Mouse (Mus musculus): ENCODE results near the gene Zfp62. TPM values are rescaled to one million over a fixed set of nuclear protein-coding genes. Genes with fewer than 3 reads are reported as not detected.

The Zfp62 gene
- polyA plus RNA-seq, 1 experiment from 2014 or later = 8.4 TPM

GRCm38 (mm10) chr11:49248974-49249700 is 46.0 kb downstream of the Zfp62 start:
- H3K27ac ChIP-seq (ENCODE audit: low read depth, low read length) = peak overlapping the region; percentile 41; the same call in 1 of the 2 replicates
- WGBS = 61% methylated on average over 6 of the region's 6 CpGs
- ATAC-seq = no peak
- H3K4me2 ChIP-seq (replicated peaks; ENCODE audit: low read depth) = peak overlapping the region; percentile 89
- H3K36me3 ChIP-seq (ENCODE audit: control insufficient read depth, insufficient read depth) = peaks cover 8% of the 10 kb centered on the region; the same call in 1 of the 2 replicates
- peaks cover 40% of the 10 kb centered on the region for H3K4me1 ChIP-seq (replicated peaks; ENCODE audit: control insufficient read depth, insufficient read depth, low read length)
- no peaks in the 10 kb centered on the region for H3K27me3 ChIP-seq (replicated peaks; ENCODE audit: control insufficient read depth, insufficient read depth, low read length)
- no peak overlapping the region for H3K4me3 ChIP-seq (ENCODE audit: low read depth, low read length)
- TF ChIP-seq CTCF (IDR thresholded peaks at IDR 0.05; ENCODE audit: low read depth) = no peak
- no peaks in the 10 kb centered on the region for H3K9me3 ChIP-seq (ENCODE audit: control insufficient read depth)
- no peak overlapping the region for H3K9ac ChIP-seq (ENCODE audit: low read depth, low read length)

- peaks cover 37% of the 10 kb centered on the region for H3K4me1 ChIP-seq (replicated peaks; ENCODE audit: control insufficient read depth, insufficient read depth, low read length)
- H3K27me3 ChIP-seq (replicated peaks; ENCODE audit: control insufficient read depth, insufficient read depth, low read length) = no peaks in the 10 kb centered on the region
- peak overlapping the region; percentile 68 for H3K4me3 ChIP-seq (ENCODE audit: low read depth, low read length)
- H3K36me3 ChIP-seq (ENCODE audit: control insufficient read depth, insufficient read depth) = peaks cover 16% of the 10 kb centered on the region; the same call in 1 of the 2 replicates
- peak overlapping the region; percentile 93 for H3K27ac ChIP-seq (ENCODE audit: low read depth, low read length)
- TF ChIP-seq CTCF (IDR thresholded peaks at IDR 0.05; ENCODE audit: low read depth) = no peak
- peak overlapping the region; percentile 89 for H3K4me2 ChIP-seq (replicated peaks; ENCODE audit: low read depth)
- H3K9ac ChIP-seq (ENCODE audit: low read depth, low read length) = peak overlapping the region; percentile 81
- 11% methylated on average over 10 of the region's 10 CpGs for WGBS
- no peaks in the 10 kb centered on the region for H3K9me3 ChIP-seq (ENCODE audit: control insufficient read depth)
- ATAC-seq = no peak
These were observed 46.8 kb downstream of the Zfp62 start for GRCm38 (mm10) chr11:49249811-49250421.

DNA sequence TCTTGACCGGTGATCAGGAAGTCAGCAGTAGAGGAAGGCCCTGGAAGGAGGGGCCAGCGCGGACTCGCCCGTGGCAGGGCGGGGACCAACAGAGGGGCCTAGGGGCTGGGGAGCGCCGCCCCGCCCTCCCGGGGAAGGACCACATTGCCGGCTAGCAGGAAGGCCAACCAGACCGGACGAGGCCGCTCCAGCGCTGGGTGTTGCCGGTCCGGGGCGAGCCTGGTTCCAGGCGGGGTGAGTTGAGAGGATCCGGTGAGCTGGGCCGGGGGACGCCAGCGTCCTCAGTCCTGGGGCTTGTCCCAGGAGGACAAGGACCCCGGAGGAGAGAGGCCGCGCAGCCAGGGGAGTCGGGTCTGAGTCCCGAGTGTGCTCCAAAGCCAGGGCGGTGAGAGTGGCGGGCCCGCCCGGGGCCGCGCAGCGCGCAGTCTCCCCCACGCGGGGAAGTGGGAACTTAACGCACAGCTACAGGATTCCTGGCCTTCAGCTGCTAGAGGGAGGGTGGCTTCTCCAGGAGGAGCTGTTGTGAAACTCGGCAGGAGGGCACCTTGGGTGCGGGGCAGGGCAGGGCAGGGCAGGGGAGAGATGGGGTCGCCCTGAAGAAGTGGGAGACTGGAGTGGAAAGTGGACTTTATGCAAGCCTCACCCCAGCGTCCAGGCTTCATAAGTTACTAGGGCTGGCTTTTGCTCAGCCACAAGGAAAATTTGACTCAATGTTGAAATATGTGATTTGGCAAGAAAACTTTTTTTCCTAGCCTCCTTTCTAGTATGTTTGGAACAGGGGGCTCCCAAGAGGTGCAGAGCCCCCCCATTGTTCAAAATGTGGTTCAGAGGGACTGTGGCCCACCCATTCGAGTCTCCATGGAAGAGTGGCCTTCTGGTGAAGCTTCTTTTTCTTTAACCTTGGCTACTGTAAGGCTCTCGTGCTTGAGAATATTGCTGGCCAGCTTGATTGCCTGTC is 47.6 kb downstream of the Zfp62 start:
- Histone ChIP-seq H3K4me1 (replicated peaks; ENCODE audit: control insufficient read depth, insufficient read depth, low read length) (peaks cover 31% of the 10 kb centered on the region), H3K36me3 (ENCODE audit: control insufficient read depth, insufficient read depth) (peaks cover 23% of the 10 kb centered on the region; the same call in 1 of the 2 replicates), H3K27me3 (replicated peaks; ENCODE audit: control insufficient read depth, insufficient read depth, low read length) (no peaks in the 10 kb centered on the region), H3K27ac (ENCODE audit: low read depth, low read length) (peak overlapping the region; percentile 93), H3K4me2 (replicated peaks; ENCODE audit: low read depth) (peak overlapping the region; percentile 89), H3K4me3 (ENCODE audit: low read depth, low read length) (peak overlapping the region; percentile 68), H3K9ac (ENCODE audit: low read depth, low read length) (peak overlapping the region; percentile 81), H3K9me3 (ENCODE audit: control insufficient read depth) (no peaks in the 10 kb centered on the region)
- TF ChIP-seq CTCF (IDR thresholded peaks at IDR 0.05; ENCODE audit: low read depth) = peak; percentile 65
- peak; percentile 88 for ATAC-seq
- WGBS = 2% methylated on average over 45 of the region's 45 CpGs

DNA sequence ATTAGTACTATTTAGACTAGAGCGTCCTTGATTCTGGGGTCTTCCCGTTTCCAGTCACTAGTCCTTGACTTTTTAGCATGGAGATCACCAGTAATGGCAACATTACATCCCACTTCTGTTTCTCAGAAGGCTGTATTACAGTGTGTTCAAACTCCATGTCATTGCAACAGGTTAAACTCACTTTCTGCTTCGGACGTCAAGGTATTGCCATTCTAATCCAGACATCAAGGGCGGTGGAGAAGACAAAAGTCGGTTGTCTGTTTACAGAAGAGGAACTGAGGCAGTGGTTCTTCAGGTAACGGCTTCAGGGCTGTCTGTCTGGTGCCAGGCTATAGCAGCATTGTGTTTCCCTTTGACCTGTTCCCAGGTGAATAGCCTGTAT is 48.3 kb downstream of the Zfp62 start:
- 42% methylated on average over 7 of the region's 7 CpGs for WGBS
- Histone ChIP-seq H3K4me3 (ENCODE audit: low read depth, low read length) (peak overlapping the region; percentile 68), H3K36me3 (ENCODE audit: control insufficient read depth, insufficient read depth) (peaks cover 24% of the 10 kb centered on the region; the same call in 1 of the 2 replicates), H3K4me1 (replicated peaks; ENCODE audit: control insufficient read depth, insufficient read depth, low read length) (peaks cover 29% of the 10 kb centered on the region), H3K4me2 (replicated peaks; ENCODE audit: low read depth) (peak overlapping the region; percentile 89), H3K9ac (ENCODE audit: low read depth, low read length) (0 out of 2 replicates have a peak overlapping the region, but pooled peaks have one; percentile 81), H3K27ac (ENCODE audit: low read depth, low read length) (no peak overlapping the region), H3K27me3 (replicated peaks; ENCODE audit: control insufficient read depth, insufficient read depth, low read length) (no peaks in the 10 kb centered on the region), H3K9me3 (ENCODE audit: control insufficient read depth) (no peaks in the 10 kb centered on the region)
- ATAC-seq = no peak
- no peak for TF ChIP-seq CTCF (IDR thresholded peaks at IDR 0.05; ENCODE audit: low read depth)

- TF ChIP-seq CTCF (IDR thresholded peaks at IDR 0.05; ENCODE audit: low read depth) = no peak
- Histone ChIP-seq H3K27me3 (replicated peaks; ENCODE audit: control insufficient read depth, insufficient read depth, low read length) (no peaks in the 10 kb centered on the region), H3K4me2 (replicated peaks; ENCODE audit: low read depth) (peak overlapping the region; percentile 89), H3K4me1 (replicated peaks; ENCODE audit: control insufficient read depth, insufficient read depth, low read length) (peaks cover 32% of the 10 kb centered on the region), H3K27ac (ENCODE audit: low read depth, low read length) (no peak overlapping the region), H3K9me3 (ENCODE audit: control insufficient read depth) (no peaks in the 10 kb centered on the region), H3K9ac (ENCODE audit: low read depth, low read length) (no peak overlapping the region), H3K4me3 (ENCODE audit: low read depth, low read length) (no peak overlapping the region), H3K36me3 (ENCODE audit: control insufficient read depth, insufficient read depth) (peaks cover 28% of the 10 kb centered on the region)
- no peak for ATAC-seq
- 85% methylated on average over 5 of the region's 5 CpGs for WGBS
These were observed 49.0 kb downstream of the Zfp62 start for GRCm38 (mm10) chr11:49252048-49252447.

All from intestine, postnatal 0 days (tissue).